Mouse (Mus musculus) kidney, adult 2 months (tissue): ENCODE results near the gene Nol3.

Experiments used
- CTCF ChIP-seq: fragments of 200-500 bp; conservative IDR thresholded peaks from 2 replicates; pipeline ENCODE4 v1.5.1; 2011; ENCODE audit warnings: low read depth, mild to moderate bottlenecking, control low read depth, low read length, moderate library complexity, mixed read lengths; ENCODE audit not compliant: insufficient read depth, insufficient read length
- POLR2A ChIP-seq: fragments of 200-500 bp; IDR thresholded peaks from one replicate; pipeline ENCODE4 v1.6.1; 2011; ENCODE audit warnings: low read depth, low read length, control low read depth

GRCm38 (mm10) chr8:105275387-105275786, 553 bp upstream of the Nol3 start:
- no peak for TF ChIP-seq CTCF
- no peak for TF ChIP-seq POLR2A
